Mouse (Mus musculus) MEL (cell line): ENCODE measurements around the gene Sept9. TPM values are rescaled to one million over a fixed set of nuclear protein-coding genes. Genes with fewer than 3 reads are reported as not detected.

Experiments used
- DNase-seq: peaks from one replicate; pipeline ENCODE4 v3.0.0; 2011; ENCODE audit warnings: low read depth, low spot score
- H3K27ac ChIP-seq: 2 replicates; pipeline ENCODE4 v1.5.1; 2012; ENCODE audit warnings: low read depth, mild to moderate bottlenecking, control low read depth, low read length, moderate library complexity; ENCODE audit not compliant: control insufficient read depth
- H3K27me3 ChIP-seq, 2 experiments: fragments of 150-350 bp in 1 of 2; sonication (generic) in 1 of 2; 2 replicates each; pipeline ENCODE4 v1.6.1; 2012; ENCODE audit warnings: low read length in 2 of 2, mild to moderate bottlenecking in 2 of 2, improper control_type of control experiment in 1 of 2, moderate library complexity in 1 of 2; ENCODE audit not compliant: insufficient read depth in 2 of 2, control insufficient read depth in 1 of 2
- H3K36me3 ChIP-seq, 2 experiments: 2 replicates each; pipeline ENCODE4 v1.6.1; 2012 to 2014; ENCODE audit warnings: low read length in 2 of 2, improper control_type of control experiment in 1 of 2, inconsistent platforms in 1 of 2, mild to moderate bottlenecking in 1 of 2; ENCODE audit not compliant: insufficient read depth in 2 of 2, control insufficient read depth in 1 of 2
- H3K4me1 ChIP-seq, 2 experiments: fragments of 150-350 bp in 1 of 2; sonication (generic) in 1 of 2; 2 replicates each; pipeline ENCODE4 v1.6.1; 2012; ENCODE audit warnings: low read length in 2 of 2, improper control_type of control experiment in 1 of 2, mild to moderate bottlenecking in 1 of 2; ENCODE audit not compliant: insufficient read depth in 2 of 2, control insufficient read depth in 1 of 2
- H3K4me3 ChIP-seq, 2 experiments: fragments of 150-350 bp in 1 of 2; sonication (generic) in 1 of 2; 2 replicates each; pipeline ENCODE4 v1.5.1; 2012; ENCODE audit warnings: low read depth in 2 of 2, low read length in 2 of 2, mild to moderate bottlenecking in 2 of 2, moderate library complexity in 2 of 2, control low read depth in 1 of 2, improper control_type of control experiment in 1 of 2; ENCODE audit not compliant: control insufficient read depth in 1 of 2, insufficient read depth in 1 of 2
- H3K79me2 ChIP-seq: 2 replicates; pipeline ENCODE4 v1.6.1; 2012; ENCODE audit warnings: mild to moderate bottlenecking, low read length, moderate library complexity; ENCODE audit not compliant: control insufficient read depth, poor library complexity, insufficient read depth
- H3K9ac ChIP-seq: 2 replicates; pipeline ENCODE4 v1.6.1; 2012; ENCODE audit warnings: low read depth, mild to moderate bottlenecking, control low read depth, low read length, moderate library complexity; ENCODE audit not compliant: control insufficient read depth, poor library complexity, severe bottlenecking
- H3K9me3 ChIP-seq: fragments of 150-350 bp; sonication (generic); replicated peaks from 2 replicates; pipeline ENCODE4 v1.6.1; 2012; ENCODE audit warnings: mild to moderate bottlenecking, low read length, improper control_type of control experiment, moderate library complexity; ENCODE audit not compliant: insufficient read depth
- CHD1 ChIP-seq: IDR thresholded peaks from 2 replicates; pipeline ENCODE4 v1.6.1; 2012; ENCODE audit warnings: low read depth, mild to moderate bottlenecking, inconsistent platforms, low read length, improper control_type of control experiment
- CTCF ChIP-seq, 3 experiments: IDR thresholded peaks in 2 of 3; conservative IDR thresholded peaks in 1 of 3; 2 replicates each; pipeline ENCODE4 v1.5.1; 2011 to 2012; ENCODE audit warnings: low read length in 3 of 3, low read depth in 2 of 3, mild to moderate bottlenecking in 2 of 3, improper control_type of control experiment in 1 of 3, inconsistent platforms in 1 of 3, mixed read lengths in 1 of 3, moderate library complexity in 1 of 3; ENCODE audit not compliant: control insufficient read depth in 1 of 3, insufficient read depth in 1 of 3, poor library complexity in 1 of 3, severe bottlenecking in 1 of 3
- ELF1 ChIP-seq: IDR thresholded peaks from 2 replicates; pipeline ENCODE4 v1.6.1; 2014; ENCODE audit warnings: low read depth, mild to moderate bottlenecking, inconsistent platforms, low read length, improper control_type of control experiment, moderate library complexity
- EP300 ChIP-seq, 2 experiments: IDR thresholded peaks; 2 replicates each; pipeline ENCODE4 v1.6.1; 2011; ENCODE audit warnings: improper control_type of control experiment in 2 of 2, low read length in 2 of 2, low read depth in 1 of 2, mild to moderate bottlenecking in 1 of 2
- GATA1 ChIP-seq: IDR thresholded peaks from 2 replicates; pipeline ENCODE4 v1.6.1; 2011; ENCODE audit warnings: low read depth, low read length, improper control_type of control experiment
- HCFC1 ChIP-seq: IDR thresholded peaks from 2 replicates; pipeline ENCODE4 v1.6.1; 2012; ENCODE audit warnings: low read depth, mild to moderate bottlenecking, inconsistent platforms, low read length, improper control_type of control experiment, moderate library complexity
- JUND ChIP-seq: IDR thresholded peaks from 2 replicates; pipeline ENCODE4 v1.6.1; 2011; ENCODE audit warnings: low read depth, mild to moderate bottlenecking, improper control_type of control experiment, low read length
- KAT2A ChIP-seq: conservative IDR thresholded peaks from 2 replicates; pipeline ENCODE4 v1.6.1; 2012; ENCODE audit warnings: low read depth, low read length, improper control_type of control experiment, inconsistent platforms
- MAFK ChIP-seq: IDR thresholded peaks from 2 replicates; pipeline ENCODE4 v1.6.1; 2011; ENCODE audit warnings: low read depth, mild to moderate bottlenecking, low read length, improper control_type of control experiment, borderline replicate concordance
- MAX ChIP-seq: IDR thresholded peaks from 2 replicates; pipeline ENCODE4 v1.6.1; 2011; ENCODE audit warnings: low read length, improper control_type of control experiment
- MAZ ChIP-seq: IDR thresholded peaks from 2 replicates; pipeline ENCODE4 v1.6.1; 2012; ENCODE audit warnings: low read depth, mild to moderate bottlenecking, inconsistent platforms, low read length, improper control_type of control experiment
- MEF2A ChIP-seq: IDR thresholded peaks from 2 replicates; pipeline ENCODE4 v1.6.1; 2014; ENCODE audit warnings: low read depth, mild to moderate bottlenecking, inconsistent platforms, low read length, improper control_type of control experiment; ENCODE audit not compliant: poor library complexity, insufficient replicate concordance, severe bottlenecking; ENCODE audit errors: extremely low read depth
- MXI1 ChIP-seq: IDR thresholded peaks from 2 replicates; pipeline ENCODE4 v1.6.1; 2011; ENCODE audit warnings: mild to moderate bottlenecking, low read depth, low read length, improper control_type of control experiment
- MYB ChIP-seq: IDR thresholded peaks from 2 replicates; pipeline ENCODE4 v1.6.1; 2011; ENCODE audit warnings: mild to moderate bottlenecking, low read depth, low read length, improper control_type of control experiment
- MYC ChIP-seq: IDR thresholded peaks from 2 replicates; pipeline ENCODE4 v1.6.1; 2011; ENCODE audit warnings: low read depth, mild to moderate bottlenecking, low read length, improper control_type of control experiment, moderate library complexity
- NELFE ChIP-seq: IDR thresholded peaks from 2 replicates; pipeline ENCODE4 v1.6.1; 2011; ENCODE audit warnings: low read depth, low read length, improper control_type of control experiment
- POLR2A ChIP-seq, 2 experiments: IDR thresholded peaks; 2 replicates each; pipeline ENCODE4 v1.6.1; 2011 to 2012; ENCODE audit warnings: low read length in 2 of 2, mild to moderate bottlenecking in 2 of 2, control low read depth in 1 of 2, improper control_type of control experiment in 1 of 2, low read depth in 1 of 2, moderate library complexity in 1 of 2; ENCODE audit not compliant: control insufficient read depth in 1 of 2, insufficient read depth in 1 of 2, poor library complexity in 1 of 2
- POLR2AphosphoS2 ChIP-seq: IDR thresholded peaks from 2 replicates; pipeline ENCODE4 v1.6.1; 2011; ENCODE audit warnings: low read length, improper control_type of control experiment
- RAD21 ChIP-seq: IDR thresholded peaks from 2 replicates; pipeline ENCODE4 v1.6.1; 2011; ENCODE audit warnings: mild to moderate bottlenecking, low read depth, low read length, improper control_type of control experiment
- RCOR1 ChIP-seq: IDR thresholded peaks from 2 replicates; pipeline ENCODE4 v1.6.1; 2012; ENCODE audit warnings: low read depth, mild to moderate bottlenecking, inconsistent platforms, low read length, improper control_type of control experiment
- SIN3A ChIP-seq: IDR thresholded peaks from 2 replicates; pipeline ENCODE4 v1.6.1; 2012; ENCODE audit warnings: low read length, improper control_type of control experiment, inconsistent platforms
- SMC3 ChIP-seq: IDR thresholded peaks from 2 replicates; pipeline ENCODE4 v1.6.1; 2011; ENCODE audit warnings: low read depth, low read length, improper control_type of control experiment
- TAL1 ChIP-seq: IDR thresholded peaks from 2 replicates; pipeline ENCODE4 v1.6.1; 2012; ENCODE audit warnings: mild to moderate bottlenecking, inconsistent platforms, low read length, moderate library complexity, mixed read lengths
- TCF12 ChIP-seq: IDR thresholded peaks from 2 replicates; pipeline ENCODE4 v1.6.1; 2014; ENCODE audit warnings: low read depth, mild to moderate bottlenecking, inconsistent platforms, low read length, improper control_type of control experiment, moderate library complexity
- USF2 ChIP-seq, 2 experiments: IDR thresholded peaks; 2 replicates each; pipeline ENCODE4 v1.6.1; 2011 to 2012; ENCODE audit warnings: improper control_type of control experiment in 2 of 2, low read length in 2 of 2, borderline replicate concordance in 1 of 2, inconsistent platforms in 1 of 2, low read depth in 1 of 2, mild to moderate bottlenecking in 1 of 2; ENCODE audit not compliant: insufficient read depth in 1 of 2
- ZKSCAN1 ChIP-seq: IDR thresholded peaks from 2 replicates; pipeline ENCODE4 v1.6.1; 2012; ENCODE audit warnings: low read depth, mild to moderate bottlenecking, inconsistent platforms, low read length, improper control_type of control experiment, moderate library complexity
- ZMIZ1 ChIP-seq: IDR thresholded peaks from 2 replicates; pipeline ENCODE4 v1.6.1; 2012; ENCODE audit warnings: low read depth, mild to moderate bottlenecking, inconsistent platforms, low read length, improper control_type of control experiment, moderate library complexity
- ZNF384 ChIP-seq: IDR thresholded peaks from 2 replicates; pipeline ENCODE4 v1.6.1; 2012; ENCODE audit warnings: low read depth, mild to moderate bottlenecking, inconsistent platforms, low read length, improper control_type of control experiment
- polyA plus RNA-seq, 2 experiments: library from polyadenylated mRNA; stranded (reverse) in 1 of 2; unstranded in 1 of 2; fragments of >175 nt in 1 of 2; fragments of >200 nt in 1 of 2; gene quantifications; 2 replicates each; pipeline versions ENCODE4 v1.2.1 to v1.2.4; 2012; ENCODE audit warnings: low replicate concordance in 2 of 2, low read depth in 1 of 2; ENCODE audit not compliant: insufficient read length in 2 of 2, insufficient read depth in 1 of 2, missing spikeins in 1 of 2
- total RNA-seq: library from RNA; depleted of rRNA; stranded (reverse); fragments of 300-350 nt; gene quantifications from 2 replicates; pipeline ENCODE4 v1.2.3, GENCODE M21; 2012

The Sept9 gene
- total and polyA plus RNA-seq, 3 experiments: 49.7 to 196 (median 163) TPM

DNA sequence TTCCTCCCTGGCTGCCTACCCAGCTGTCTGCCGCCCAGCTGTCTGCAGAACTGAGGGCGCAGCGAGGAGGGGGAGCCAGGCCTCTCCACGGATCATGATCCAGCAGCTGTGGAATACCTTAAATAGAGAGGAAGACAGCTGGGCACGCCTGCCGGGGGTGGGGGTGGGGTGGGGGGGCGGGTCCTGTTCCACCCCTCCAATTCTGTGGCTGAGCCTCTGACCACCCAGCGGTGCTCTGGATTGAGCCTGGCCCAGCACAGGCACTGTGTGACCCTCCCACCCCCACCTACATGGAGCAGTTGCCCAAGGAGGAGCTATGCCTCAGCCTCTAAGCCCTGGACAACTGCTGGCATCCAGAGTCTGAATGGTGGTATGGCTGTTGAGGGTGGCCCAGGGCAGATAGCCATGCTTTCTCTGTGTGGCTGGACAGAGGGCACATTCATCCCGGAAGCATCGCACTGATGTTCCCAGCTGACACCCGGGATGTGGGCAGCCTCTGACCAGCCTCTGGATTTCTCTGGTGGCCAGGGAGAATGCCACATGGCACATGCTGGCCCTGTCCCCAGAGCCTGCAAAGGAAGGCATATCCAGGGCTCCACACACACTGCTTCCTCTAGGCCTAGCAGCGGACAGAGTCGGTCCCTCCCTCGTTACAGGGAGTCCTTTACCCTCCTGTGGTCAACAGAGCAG lies 97.2 kb downstream of the Sept9 start:
- no peak for TF ChIP-seq MYB
- no peak for TF ChIP-seq ZKSCAN1
- TF ChIP-seq EP300 (IDR thresholded peaks at IDR 0.05; ENCODE audit: low read depth in 1 of 2, low read length in 2 of 2): no peak
- no peak for TF ChIP-seq MAFK
- TF ChIP-seq CTCF (IDR thresholded peaks at IDR 0.05 in 2 of 3, conservative IDR thresholded peaks at IDR 0.05 in 1 of 3; ENCODE audit: control insufficient read depth in 1 of 3, insufficient read depth in 1 of 3, low read depth in 2 of 3, low read length in 3 of 3, poor library complexity in 1 of 3, severe bottlenecking in 1 of 3): no peak
- TF ChIP-seq JUND: no peak
- TF ChIP-seq RAD21: no peak
- TF ChIP-seq RCOR1: no peak
- no peak for TF ChIP-seq ELF1
- no peak for TF ChIP-seq MAZ
- TF ChIP-seq NELFE: no peak
- no peak for TF ChIP-seq ZNF384
- no peak for TF ChIP-seq USF2 (IDR thresholded peaks at IDR 0.05; ENCODE audit: borderline replicate concordance in 1 of 2, insufficient read depth in 1 of 2, low read depth in 1 of 2, low read length in 2 of 2)
- TF ChIP-seq ZMIZ1: no peak
- Histone ChIP-seq H3K9me3 (no peaks in the 10 kb centered on the region), H3K9ac (no peak overlapping the region), H3K4me3 (no peak overlapping the region), H3K36me3 (peaks cover 0 to 12% of the 10 kb centered on the region in 2 experiments; a peak in 2 of 4 replicates), H3K27ac (no peak overlapping the region), H3K4me1 (peaks cover 11 to 20% of the 10 kb centered on the region in 2 experiments), H3K79me2 (no peaks in the 10 kb centered on the region), H3K27me3 (no peaks in the 10 kb centered on the region)
- DNase-seq: no peak

DNA sequence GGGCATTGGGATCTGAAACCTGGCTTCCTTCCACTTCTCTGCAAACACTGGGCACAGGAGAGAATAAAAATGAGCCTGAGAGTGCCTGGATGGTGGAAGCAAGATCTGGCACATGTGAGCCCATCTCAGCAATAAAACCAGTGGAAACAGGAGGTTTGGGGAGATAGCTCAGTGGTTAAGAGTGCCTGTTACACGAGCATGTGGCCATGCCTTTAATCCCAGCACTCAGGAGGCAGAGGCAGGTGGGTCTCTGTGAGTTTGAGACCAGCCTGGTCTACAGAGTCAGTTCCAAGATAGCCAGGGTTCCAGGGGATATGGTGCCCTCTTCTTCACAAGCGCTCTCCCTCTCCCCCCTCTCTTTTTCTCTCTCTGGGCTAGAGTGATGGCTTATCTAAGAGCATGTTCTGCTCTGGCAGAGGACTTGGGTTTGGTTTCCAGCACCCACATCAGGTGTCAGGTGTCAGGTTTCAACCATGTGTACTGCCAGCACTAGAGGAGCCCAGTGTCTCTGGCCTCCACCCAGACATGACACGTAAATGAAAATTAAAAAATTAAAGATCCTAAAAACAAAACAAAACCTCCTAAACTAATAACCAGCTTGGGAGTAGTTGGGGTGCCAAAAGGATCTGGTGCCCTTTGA lies 97.8 kb downstream of the Sept9 start:
- peaks cover 0 to 8% of the 10 kb centered on the region in 2 experiments; a peak in 2 of 4 replicates for H3K36me3 ChIP-seq
- peak; percentile 68 for DNase-seq
- H3K27ac ChIP-seq: no peak overlapping the region
- H3K79me2 ChIP-seq: no peaks in the 10 kb centered on the region
- no peaks in the 10 kb centered on the region for H3K27me3 ChIP-seq
- H3K4me1 ChIP-seq: peaks cover 7 to 14% of the 10 kb centered on the region in 2 experiments
- H3K9me3 ChIP-seq: no peaks in the 10 kb centered on the region
- no peak overlapping the region for H3K4me3 ChIP-seq
- H3K9ac ChIP-seq: no peak overlapping the region
- TF ChIP-seq MAFK (no peak), HCFC1 (no peak), ZMIZ1 (no peak), MEF2A (no peak), MYC (no peak; the same call in 1 of the 2 replicates), CHD1 (no peak), ELF1 (no peak), USF2 (IDR thresholded peaks at IDR 0.05; ENCODE audit: borderline replicate concordance in 1 of 2, insufficient read depth in 1 of 2, low read depth in 1 of 2, low read length in 2 of 2) (no peak), MXI1 (peak; percentile 67), MAX (peak; percentile 53; the same call in 1 of the 2 replicates), KAT2A (no peak), MYB (no peak), TAL1 (peak; percentile 59), TCF12 (peak; percentile 77), POLR2A (IDR thresholded peaks at IDR 0.05; ENCODE audit: control insufficient read depth in 1 of 2, insufficient read depth in 1 of 2, low read depth in 1 of 2, low read length in 2 of 2, poor library complexity in 1 of 2) (no peak), GATA1 (peak; percentile 51), EP300 (IDR thresholded peaks at IDR 0.05; ENCODE audit: low read depth in 1 of 2, low read length in 2 of 2) (peak; percentile 33 to 43; a peak in 1 of 4 replicates), MAZ (no peak), POLR2AphosphoS2 (no peak), SMC3 (no peak), NELFE (no peak), SIN3A (peak; percentile 47; the same call in 1 of the 2 replicates), JUND (no peak)
